Mouse (Mus musculus) hindbrain, embryonic 15.5 days (tissue): Measurements from ENCODE around the gene Cabp1. TPM values are rescaled to one million over a fixed set of nuclear protein-coding genes. Genes with fewer than 3 reads are reported as not detected.

Experiments used
- ATAC-seq: fragments of 200-750 bp; cut with Nextera tagmentation; 2 replicates; pipeline ENCODE4 v1.8.0; 2017; ENCODE audit warnings: low read depth, moderate number of reproducible peaks, moderate TSS enrichment; ENCODE audit not compliant: low FRiP score
- H3K27ac ChIP-seq: fragments of 300-500 bp; sonication (generic); replicated peaks from 2 replicates; pipeline ENCODE4 v1.5.1; 2015; ENCODE audit warnings: mild to moderate bottlenecking, inconsistent platforms
- H3K27me3 ChIP-seq: fragments of 300-500 bp; sonication (generic); 2 replicates; pipeline ENCODE4 v1.6.1; 2015; ENCODE audit warnings: control low read depth, inconsistent platforms
- H3K36me3 ChIP-seq: fragments of 300-500 bp; sonication (generic); 2 replicates; pipeline ENCODE4 v1.6.1; 2015; ENCODE audit warnings: control low read depth, inconsistent platforms
- H3K4me1 ChIP-seq: fragments of 300-500 bp; sonication (generic); replicated peaks from 2 replicates; pipeline ENCODE4 v1.6.1; 2015; ENCODE audit warnings: control low read depth, inconsistent platforms
- H3K4me2 ChIP-seq: fragments of 300-500 bp; sonication (generic); 2 replicates; pipeline ENCODE4 v1.6.1; 2015; ENCODE audit warnings: moderate library complexity, mild to moderate bottlenecking, inconsistent platforms
- H3K4me3 ChIP-seq: fragments of 300-500 bp; sonication (generic); 2 replicates; pipeline ENCODE4 v1.5.1; 2015; ENCODE audit warnings: mild to moderate bottlenecking, inconsistent platforms
- H3K9ac ChIP-seq: fragments of 300-500 bp; sonication (generic); 2 replicates; pipeline ENCODE4 v1.6.1; 2015; ENCODE audit warnings: inconsistent platforms
- H3K9me3 ChIP-seq: fragments of 300-500 bp; sonication (generic); 2 replicates; pipeline ENCODE4 v1.6.1; 2016; ENCODE audit warnings: control low read depth, inconsistent platforms
- WGBS: fragments of 180-500 bp; shearing (Covaris S2); methylation state at CpG from one replicate; pipeline ENCODE4 v1.1.7; 2015; 5-methylcytosine and 5-hydroxymethylcytosine counted together
- polyA plus RNA-seq: library from polyadenylated mRNA; unstranded; fragments of >200 nt; fragmentation: Nextera tagmentation; extraction: Ambion mirVana; gene quantifications from 2 replicates; pipeline ENCODE4 v1.2.1, GENCODE M21; 2015

Gene Cabp1
- polyA plus RNA-seq, 1 experiment from 2014 or later, result 14.2 TPM

DNA sequence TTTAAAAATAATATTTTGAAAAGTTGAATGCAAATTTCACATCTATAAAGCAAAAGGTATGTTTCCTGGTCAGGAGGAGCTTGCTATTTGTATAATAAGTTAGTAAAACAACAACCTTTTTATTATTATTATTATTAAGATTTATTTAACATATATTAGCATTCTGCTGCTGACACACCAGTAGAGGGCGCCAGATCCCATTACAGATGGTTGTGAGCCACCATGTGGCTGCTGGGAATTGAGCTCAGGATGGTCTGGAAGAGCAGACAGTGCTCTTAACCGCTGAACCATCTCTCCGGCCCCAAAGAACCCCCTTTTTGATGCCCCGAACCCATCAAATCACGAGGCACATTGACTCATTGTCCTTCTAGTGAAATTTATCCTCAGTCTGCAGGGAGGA, 13.1 kb upstream of the Cabp1 start:
- Histone ChIP-seq H3K9ac (no peak overlapping the region), H3K27ac (no peak overlapping the region), H3K4me1 (peaks cover 22% of the 10 kb centered on the region), H3K4me2 (no peak overlapping the region), H3K27me3 (0 out of 2 replicates have a peak, but pooled peaks cover 2% of the 10 kb centered on the region), H3K4me3 (no peak overlapping the region), H3K36me3 (no peaks in the 10 kb centered on the region), H3K9me3 (no peaks in the 10 kb centered on the region)
- no peak for ATAC-seq
- 57% methylated on average over 5 of the region's 5 CpGs for WGBS

DNA sequence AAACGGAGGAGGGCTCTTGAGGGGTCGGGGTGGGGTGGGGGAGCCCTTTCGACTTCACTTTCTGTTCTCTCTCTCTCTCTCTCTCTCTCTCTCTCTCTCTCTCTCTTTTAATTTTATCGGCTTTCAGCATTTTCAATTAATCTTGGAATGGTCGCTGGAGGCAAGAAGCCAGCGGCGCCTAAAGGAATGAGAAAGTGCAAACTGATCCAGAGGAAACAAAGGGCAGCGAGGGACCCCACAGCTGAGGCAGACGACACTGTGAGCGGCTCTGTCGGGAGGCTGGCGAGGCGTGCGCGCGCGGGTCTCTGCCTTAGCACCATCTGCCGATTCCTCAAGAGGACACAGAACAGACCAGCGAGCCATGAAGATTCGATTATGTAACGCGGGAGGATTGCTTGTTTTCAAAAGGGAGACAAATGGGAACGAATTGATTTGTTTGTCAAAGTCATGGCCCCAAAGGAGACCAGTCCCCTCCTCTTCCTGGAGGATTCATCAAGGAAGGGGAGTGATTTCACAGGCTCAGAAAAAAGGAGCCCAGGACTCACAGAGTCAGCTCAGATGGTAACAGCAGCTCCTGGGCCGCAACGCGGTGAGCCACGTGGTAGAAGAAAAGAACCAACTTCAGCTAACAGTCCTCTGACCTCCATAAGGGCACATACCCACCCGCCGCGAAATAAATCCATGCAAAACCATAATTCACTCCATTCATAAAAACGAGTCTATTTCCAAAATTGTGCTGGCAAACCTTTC, 10.6 kb upstream of the Cabp1 start:
- Histone ChIP-seq H3K4me1 (peaks cover 22% of the 10 kb centered on the region), H3K27ac (peak overlapping the region; percentile 68), H3K36me3 (no peaks in the 10 kb centered on the region), H3K27me3 (0 out of 2 replicates have a peak, but pooled peaks cover 2% of the 10 kb centered on the region), H3K4me2 (peak overlapping the region; percentile 62), H3K4me3 (peak overlapping the region; percentile 31), H3K9ac (peak overlapping the region; percentile 33; the same call in 1 of the 2 replicates), H3K9me3 (no peaks in the 10 kb centered on the region)
- 1% methylated on average over 31 of the region's 31 CpGs for WGBS
- ATAC-seq, result peak; percentile 75; the same call in 1 of the 2 replicates

GRCm38 (mm10) chr5:115203735-115204561, 9.8 kb upstream of the Cabp1 start:
- peaks cover 22% of the 10 kb centered on the region for H3K4me1 ChIP-seq
- H3K4me2 ChIP-seq, result peak overlapping the region; percentile 62
- no peaks in the 10 kb centered on the region for H3K9me3 ChIP-seq
- peak overlapping the region; percentile 31 for H3K4me3 ChIP-seq
- 0 out of 2 replicates have a peak, but pooled peaks cover 2% of the 10 kb centered on the region for H3K27me3 ChIP-seq
- peak overlapping the region; percentile 68 for H3K27ac ChIP-seq
- H3K36me3 ChIP-seq, result no peaks in the 10 kb centered on the region
- WGBS, result 11% methylated on average over 23 of the region's 23 CpGs
- 0 out of 2 replicates have a peak overlapping the region, but pooled peaks have one; percentile 3 for H3K9ac ChIP-seq
- peak; percentile 54; the same call in 1 of the 2 replicates for ATAC-seq

DNA sequence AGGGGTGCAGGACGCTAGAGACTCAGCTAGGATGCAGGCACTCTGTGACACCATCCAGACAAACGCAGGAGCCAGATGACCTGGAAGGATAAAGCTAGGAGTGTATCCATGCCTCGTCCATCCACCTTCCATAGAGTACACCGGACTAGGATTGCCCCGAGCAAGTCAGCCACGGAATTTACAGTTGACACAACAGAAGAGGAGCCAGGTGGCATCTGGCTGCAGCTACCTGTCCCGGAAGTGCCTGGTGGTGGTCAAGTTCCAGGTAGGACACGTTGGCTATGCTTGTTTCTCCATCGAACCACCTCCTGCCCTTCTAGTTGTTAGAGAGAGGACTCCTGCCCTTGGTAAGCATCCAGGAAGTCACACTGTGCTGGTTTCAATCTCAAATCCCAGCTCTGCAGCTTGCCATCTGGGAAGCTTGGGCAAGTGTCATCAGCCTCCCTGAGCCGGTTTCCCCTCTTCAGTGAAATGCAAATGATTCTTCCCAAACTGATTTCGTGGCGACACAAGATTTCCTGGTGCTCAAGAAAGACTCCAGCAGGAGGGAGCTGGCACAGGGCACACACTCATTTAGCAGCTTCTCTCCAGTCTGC, 543 bp upstream of the Cabp1 start:
- Histone ChIP-seq H3K9me3 (no peaks in the 10 kb centered on the region), H3K4me2 (peak overlapping the region; percentile 99), H3K4me3 (peak overlapping the region; percentile 65), H3K27me3 (peaks cover 23% of the 10 kb centered on the region), H3K9ac (peak overlapping the region; percentile 81; the same call in 1 of the 2 replicates), H3K27ac (peak overlapping the region; percentile 67), H3K36me3 (no peaks in the 10 kb centered on the region), H3K4me1 (peaks cover 34% of the 10 kb centered on the region)
- 4% methylated on average over 12 of the region's 12 CpGs for WGBS
- no peak for ATAC-seq

DNA sequence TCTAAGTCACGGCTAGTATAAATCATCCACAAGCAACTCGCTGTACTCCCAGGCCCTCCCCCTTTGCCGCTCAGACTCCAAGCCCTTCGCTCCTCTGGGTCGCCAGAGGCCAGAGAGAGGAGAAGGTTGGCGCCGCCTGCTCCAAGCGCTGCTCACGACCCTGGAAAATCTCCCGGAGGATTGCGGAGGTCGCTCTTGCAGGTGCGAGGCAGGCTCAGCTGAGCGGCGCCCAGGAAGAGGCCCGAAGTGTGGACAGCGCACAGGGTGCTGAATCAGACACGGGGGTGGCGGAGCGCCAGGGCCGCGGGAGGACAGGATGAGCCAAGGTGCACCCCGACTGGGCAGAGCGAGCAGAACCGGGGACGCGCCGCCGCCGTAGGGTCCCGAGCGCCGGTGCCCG, 955 bp downstream of the Cabp1 start:
- Histone ChIP-seq H3K27ac (peak overlapping the region; percentile 67; the same call in 1 of the 2 replicates), H3K4me1 (peaks cover 34% of the 10 kb centered on the region), H3K36me3 (no peaks in the 10 kb centered on the region), H3K9me3 (no peaks in the 10 kb centered on the region), H3K9ac (peak overlapping the region; percentile 81), H3K27me3 (peaks cover 25% of the 10 kb centered on the region), H3K4me2 (peak overlapping the region; percentile 99), H3K4me3 (peak overlapping the region; percentile 65)
- ATAC-seq, result 0 out of 2 replicates have a peak, but pooled peaks have one; percentile 4
- WGBS, result under 1% methylated on average over 30 of the region's 34 CpGs

DNA sequence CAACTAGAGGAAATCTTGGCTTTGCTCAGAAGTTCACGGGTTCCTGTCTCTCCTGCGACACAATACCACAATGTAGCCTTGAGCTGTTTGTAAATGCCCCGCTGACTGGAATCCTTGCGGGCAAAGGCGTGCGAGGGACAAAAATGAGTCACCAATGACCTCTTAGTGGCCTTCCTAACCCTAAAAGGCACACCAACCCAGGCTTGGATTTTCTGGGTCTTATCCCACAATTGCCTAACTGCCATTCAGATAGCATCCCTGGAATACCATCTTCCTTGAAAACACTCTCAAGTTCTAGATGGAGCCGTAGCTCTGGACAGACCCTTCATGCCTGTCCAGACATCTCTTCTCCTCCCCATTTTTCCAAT, 1.4 kb downstream of the Cabp1 start:
- no peaks in the 10 kb centered on the region for H3K9me3 ChIP-seq
- H3K9ac ChIP-seq, result peak overlapping the region; percentile 81
- H3K27me3 ChIP-seq, result peaks cover 25% of the 10 kb centered on the region
- peaks cover 35% of the 10 kb centered on the region for H3K4me1 ChIP-seq
- H3K36me3 ChIP-seq, result no peaks in the 10 kb centered on the region
- H3K27ac ChIP-seq, result no peak overlapping the region
- ATAC-seq, result no peak
- WGBS, result 16% methylated on average over 7 of the region's 7 CpGs
- peak overlapping the region; percentile 65 for H3K4me3 ChIP-seq
- peak overlapping the region; percentile 99 for H3K4me2 ChIP-seq

GRCm38 (mm10) chr5:115191880-115192827, 2.0 kb downstream of the Cabp1 start:
- H3K4me2 ChIP-seq, result peak overlapping the region; percentile 99
- H3K9me3 ChIP-seq, result no peaks in the 10 kb centered on the region
- ATAC-seq, result no peak
- peak overlapping the region; percentile 65 for H3K4me3 ChIP-seq
- WGBS, result 6% methylated on average over 29 of the region's 29 CpGs
- peaks cover 25% of the 10 kb centered on the region for H3K27me3 ChIP-seq
- H3K27ac ChIP-seq, result no peak overlapping the region
- H3K4me1 ChIP-seq, result peaks cover 42% of the 10 kb centered on the region
- peak overlapping the region; percentile 81; the same call in 1 of the 2 replicates for H3K9ac ChIP-seq
- H3K36me3 ChIP-seq, result no peaks in the 10 kb centered on the region

DNA sequence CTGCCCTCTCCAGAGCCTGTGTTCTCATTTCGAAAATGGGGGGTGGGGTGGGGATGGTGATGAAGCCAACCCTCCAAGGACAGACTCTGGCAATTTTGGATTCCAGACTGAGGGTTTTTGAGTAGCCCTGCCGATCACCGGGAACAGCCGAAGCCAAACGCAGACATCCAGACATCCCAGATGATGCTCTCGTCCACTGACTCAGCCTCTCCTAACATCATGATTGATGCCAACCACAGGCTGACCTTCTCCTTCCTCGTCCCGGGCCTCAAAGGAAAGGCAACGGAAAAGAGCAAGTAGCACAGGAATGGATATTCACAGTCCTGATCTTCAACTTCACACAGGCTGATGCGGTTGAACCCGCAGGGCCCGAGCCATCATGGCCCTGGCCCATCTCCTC, 4.1 kb downstream of the Cabp1 start:
- no peak overlapping the region for H3K27ac ChIP-seq
- H3K4me2 ChIP-seq, result no peak overlapping the region
- no peak overlapping the region for H3K9ac ChIP-seq
- peaks cover 25% of the 10 kb centered on the region for H3K27me3 ChIP-seq
- no peaks in the 10 kb centered on the region for H3K9me3 ChIP-seq
- no peak overlapping the region for H3K4me3 ChIP-seq
- no peak for ATAC-seq
- H3K36me3 ChIP-seq, result no peaks in the 10 kb centered on the region
- WGBS, result 76% methylated on average over 12 of the region's 12 CpGs
- peaks cover 62% of the 10 kb centered on the region for H3K4me1 ChIP-seq

GRCm38 (mm10) chr5:115188824-115189223, 5.4 kb downstream of the Cabp1 start:
- WGBS, result 47% methylated on average over 5 of the region's 5 CpGs
- ATAC-seq, result no peak

GRCm38 (mm10) chr5:115187188-115188131, 6.7 kb downstream of the Cabp1 start:
- Histone ChIP-seq H3K27ac (peak overlapping the region; percentile 66), H3K36me3 (no peaks in the 10 kb centered on the region), H3K9me3 (no peaks in the 10 kb centered on the region), H3K4me3 (peak overlapping the region; percentile 14), H3K9ac (no peak overlapping the region), H3K27me3 (peaks cover 23% of the 10 kb centered on the region), H3K4me2 (peak overlapping the region; percentile 41), H3K4me1 (peaks cover 44% of the 10 kb centered on the region)
- ATAC-seq, result peak; percentile 72
- WGBS, result 15% methylated on average over 26 of the region's 26 CpGs

More at GRCm38 (mm10) chr5:115188824-115189223, 5.4 kb downstream of the Cabp1 start:
- Histone ChIP-seq H3K4me3 (no peak overlapping the region), H3K27me3 (peaks cover 23% of the 10 kb centered on the region), H3K27ac (no peak overlapping the region), H3K9ac (no peak overlapping the region), H3K4me1 (peaks cover 57% of the 10 kb centered on the region), H3K4me2 (no peak overlapping the region), H3K36me3 (no peaks in the 10 kb centered on the region), H3K9me3 (no peaks in the 10 kb centered on the region)
